Mouse (Mus musculus): Measurements from ENCODE around the gene Prg2. TPM values are rescaled to one million over a fixed set of nuclear protein-coding genes. Genes with fewer than 3 reads are reported as not detected.

The Prg2 gene
- polyA plus RNA-seq, 1 experiment: 0.81 TPM

DNA sequence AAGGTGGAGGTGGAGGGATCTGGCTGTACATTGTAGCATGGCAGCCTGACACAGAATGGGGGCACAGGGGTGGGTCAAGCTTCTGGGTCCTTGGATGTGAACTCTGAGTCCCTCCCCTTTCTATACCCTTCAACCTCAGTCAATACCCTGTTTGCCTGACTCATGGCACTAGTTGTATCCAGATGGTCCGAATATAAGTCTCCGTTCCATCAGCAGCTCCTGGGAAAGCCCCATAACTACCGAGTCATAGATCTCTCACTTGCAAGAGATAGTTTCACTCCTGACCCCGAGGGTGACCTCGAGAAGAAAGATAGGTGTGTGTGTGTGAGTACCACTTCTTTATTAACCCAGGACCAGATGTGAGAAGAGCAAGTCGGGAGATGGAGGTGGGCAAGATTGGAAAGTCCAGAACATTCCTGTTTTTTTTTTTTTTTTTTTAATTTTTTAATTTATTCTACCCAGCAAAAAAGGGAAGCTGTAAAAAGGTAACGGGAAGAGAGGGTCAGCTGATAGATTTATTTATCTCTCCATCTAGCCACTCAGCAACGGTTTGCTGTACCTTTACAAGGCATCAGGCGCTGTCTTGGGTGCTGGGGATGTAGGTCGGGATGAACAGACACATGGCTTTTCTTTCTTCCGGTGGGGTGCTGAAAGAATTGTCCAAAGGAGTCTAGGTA, 21.5 kb upstream of the Prg2 start:
- 87% methylated on average over 11 of the region's 11 CpGs for WGBS
- DNase-seq (ENCODE audit: low read depth, low spot score): no peak

GRCm38 (mm10) chr2:84961300-84961699, 19.0 kb upstream of the Prg2 start:
- WGBS: 2% methylated on average over 2 of the region's 2 CpGs
- peak; percentile 45 for DNase-seq (ENCODE audit: low read depth, low spot score)

GRCm38 (mm10) chr2:84961901-84962300, 18.4 kb upstream of the Prg2 start:
- 80% methylated on average over 3 of the region's 3 CpGs for WGBS
- DNase-seq (ENCODE audit: low read depth, low spot score): no peak

GRCm38 (mm10) chr2:84962906-84963507, 17.3 kb upstream of the Prg2 start:
- DNase-seq (ENCODE audit: low read depth, low spot score): no peak
- 52% methylated on average over 6 of the region's 6 CpGs for WGBS

DNA sequence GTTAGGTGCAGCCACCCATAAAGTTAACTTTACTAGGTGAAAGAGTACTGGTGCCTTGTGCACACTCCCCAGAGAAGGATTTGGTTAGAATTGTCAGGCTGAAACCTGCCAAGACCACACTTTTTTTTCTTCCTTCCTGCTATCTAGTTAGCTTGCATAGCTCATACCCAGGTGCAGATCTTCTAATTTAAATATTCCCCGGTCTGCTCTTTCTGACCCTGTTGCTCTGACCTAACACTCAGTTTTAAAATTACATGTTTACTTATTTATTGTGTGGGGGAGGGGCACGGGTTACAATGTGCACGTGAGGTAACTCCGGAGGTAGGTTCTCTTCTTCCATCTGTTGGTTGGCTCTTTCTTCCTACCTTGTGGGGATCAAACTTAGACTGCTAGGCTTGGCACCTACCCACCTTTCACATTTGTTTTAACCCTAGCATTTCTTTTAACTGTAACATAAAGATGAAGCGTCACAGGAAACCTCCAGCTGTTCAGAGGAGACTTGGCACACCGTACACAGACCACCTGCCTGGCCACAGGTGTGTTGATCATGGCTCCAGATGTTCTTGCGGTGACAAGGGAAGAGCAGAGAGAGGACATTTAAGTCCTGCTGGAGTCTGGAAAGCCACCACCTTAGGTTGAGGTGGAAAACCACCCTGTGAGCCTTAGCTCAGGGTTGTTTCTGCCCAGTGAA, 16.0 kb upstream of the Prg2 start:
- peak; percentile 16 for DNase-seq (ENCODE audit: low read depth, low spot score)
- WGBS: 30% methylated on average over 7 of the region's 7 CpGs

DNA sequence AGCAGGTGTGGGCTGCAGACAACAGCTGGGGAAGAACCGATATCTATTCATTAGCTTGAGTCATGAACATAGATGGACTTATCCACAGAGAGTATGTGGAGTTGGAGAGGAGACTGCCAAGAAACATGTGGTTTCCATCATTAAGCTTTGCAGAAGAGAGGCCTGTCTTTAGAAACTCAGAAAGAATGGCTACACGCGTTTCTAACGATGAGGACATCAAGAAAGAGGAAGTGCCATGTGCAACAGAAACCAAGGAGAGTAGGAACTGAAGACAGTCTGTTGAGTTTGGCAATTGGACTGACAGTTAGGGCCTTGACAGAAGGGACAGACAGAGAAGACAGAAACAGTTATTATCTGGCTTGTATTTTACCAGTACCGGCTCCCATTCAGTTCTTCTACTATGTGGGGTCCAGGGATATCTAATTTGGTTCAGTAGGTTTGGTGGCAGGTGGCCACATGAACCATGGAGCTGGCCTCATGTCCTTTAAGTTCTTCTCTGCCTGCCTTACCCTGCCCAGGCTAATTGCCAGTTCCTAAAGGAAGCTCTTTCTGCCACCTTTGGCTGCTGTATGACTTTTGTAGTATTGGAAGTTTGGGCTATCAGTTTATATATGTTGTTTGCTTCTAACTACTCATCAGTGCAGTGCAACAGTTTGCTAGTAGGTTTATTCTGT, 12.8 kb upstream of the Prg2 start:
- WGBS: 84% methylated on average over 5 of the region's 5 CpGs

GRCm38 (mm10) chr2:84975580-84975979, 4.7 kb upstream of the Prg2 start:
- no peak for DNase-seq (ENCODE audit: low read depth, low spot score)
- WGBS: 98% methylated on average over 2 of the region's 2 CpGs

More for the DNA sequence above, 12.8 kb upstream of the Prg2 start:
- DNase-seq (ENCODE audit: low read depth, low spot score): no peak

- no peak for DNase-seq (ENCODE audit: low read depth, low spot score)
- 71% methylated on average over 1 of the region's 1 CpGs for WGBS
Observed at GRCm38 (mm10) chr2:84987930-84988329, 7.7 kb downstream of the Prg2 start, which contains the start of gene Prg3. Prg3 (plus strand) TSS chr2:84988215.

DNA sequence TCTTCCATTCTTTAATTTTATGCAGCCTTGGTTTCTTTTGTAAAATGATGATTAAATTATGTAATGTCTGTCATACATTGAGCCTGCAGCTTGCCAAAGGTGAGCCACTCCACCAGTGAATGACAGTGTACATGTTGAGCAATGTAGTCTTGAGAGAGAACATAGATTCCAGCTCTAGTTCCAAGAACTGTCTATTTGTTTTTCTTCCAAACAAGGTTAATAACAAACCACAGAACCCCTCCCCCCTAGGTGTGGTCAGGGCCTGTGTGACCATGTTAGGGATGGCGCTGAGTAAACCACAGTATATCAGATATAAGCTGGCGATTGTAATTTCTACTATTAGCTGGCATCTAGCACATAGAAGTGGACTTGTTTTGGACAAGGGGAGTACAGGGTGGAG, 16.1 kb downstream of the Prg2 start:
- no peak for DNase-seq (ENCODE audit: low read depth, low spot score)
- 64% methylated on average over 2 of the region's 2 CpGs for WGBS

- no peak for DNase-seq (ENCODE audit: low read depth, low spot score)
- WGBS: 69% methylated on average over 3 of the region's 3 CpGs
Observed at GRCm38 (mm10) chr2:84999486-85000181, 19.4 kb downstream of the Prg2 start.

DNA sequence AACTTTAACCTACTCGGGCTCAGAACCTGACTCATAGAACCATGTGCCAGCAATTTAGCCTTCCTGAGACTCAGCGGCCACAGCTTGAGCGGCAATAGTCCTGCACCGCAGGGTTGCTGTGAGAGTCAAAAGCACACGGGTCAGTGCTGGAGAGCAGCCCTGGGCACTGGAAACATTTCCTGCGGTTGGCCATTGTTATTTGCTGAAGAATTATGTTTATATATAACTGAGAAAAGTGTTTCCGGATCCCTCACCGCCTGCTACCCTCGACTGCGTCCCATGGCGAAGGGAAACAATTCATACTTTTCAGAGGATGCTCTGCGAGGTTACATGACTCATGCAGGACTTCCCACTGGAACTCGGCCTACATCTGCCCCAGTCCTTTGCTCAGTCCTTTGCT, 21.2 kb downstream of the Prg2 start:
- no peak for DNase-seq (ENCODE audit: low read depth, low spot score)
- 69% methylated on average over 13 of the region's 13 CpGs for WGBS

GRCm38 (mm10) chr2:85002575-85002974, 22.3 kb downstream of the Prg2 start:
- 74% methylated on average over 8 of the region's 8 CpGs for WGBS

GRCm38 (mm10) chr2:85004341-85004740, 24.1 kb downstream of the Prg2 start:
- 81% methylated on average over 4 of the region's 4 CpGs for WGBS
- no peak for DNase-seq (ENCODE audit: low read depth, low spot score)

More at GRCm38 (mm10) chr2:85002575-85002974, 22.3 kb downstream of the Prg2 start:
- no peak for DNase-seq (ENCODE audit: low read depth, low spot score)

GRCm38 (mm10) chr2:85006600-85006999, 26.3 kb downstream of the Prg2 start:
- DNase-seq (ENCODE audit: low read depth, low spot score): no peak
- WGBS: 85% methylated on average over 7 of the region's 7 CpGs

DNA sequence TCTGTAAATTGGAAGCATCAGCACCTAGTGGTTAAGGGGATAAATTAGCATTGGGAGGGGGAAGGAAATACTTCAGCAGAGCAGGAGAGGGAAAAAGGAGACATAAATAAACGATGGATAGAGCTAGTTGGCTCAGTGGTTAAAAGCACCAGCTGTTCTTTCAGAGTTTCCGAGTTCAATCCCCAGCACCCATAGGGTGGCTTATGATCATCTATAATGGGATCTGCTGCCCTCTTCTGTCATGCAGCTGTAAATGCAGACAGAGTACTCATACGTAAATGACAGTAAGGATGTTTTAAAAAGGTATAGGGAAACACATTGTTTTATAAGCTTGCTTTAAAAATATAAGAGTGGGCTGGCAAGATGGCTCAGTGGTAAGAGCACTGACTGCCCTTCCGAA, 27.5 kb downstream of the Prg2 start:
- no peak for DNase-seq (ENCODE audit: low read depth, low spot score)
- WGBS: 22% methylated on average over 4 of the region's 4 CpGs

- 31% methylated on average over 2 of the region's 2 CpGs for whole genome bisulfite sequencing
- DNase-seq (ENCODE audit: low read depth, low spot score): no peak
Observed at GRCm38 (mm10) chr2:85009212-85009611, 29.0 kb downstream of the Prg2 start.

GRCm38 (mm10) chr2:85011906-85012604, 31.8 kb downstream of the Prg2 start:
- WGBS: 27% methylated on average over 9 of the region's 9 CpGs
- DNase-seq (ENCODE audit: low read depth, low spot score): no peak

GRCm38 (mm10) chr2:85012679-85013078, 32.4 kb downstream of the Prg2 start:
- WGBS: 88% methylated on average over 14 of the region's 14 CpGs
- no peak for DNase-seq (ENCODE audit: low read depth, low spot score)

Measured in large intestine, adult 2 months (tissue).